Mouse (Mus musculus) embryonic fibroblast, embryonic 13.5 days (primary cell): Measurements from ENCODE around the gene Gm17349.

Experiments
- CTCF ChIP-seq: IDR thresholded peaks from 2 replicates; pipeline ENCODE4 v1.5.1; 2011; ENCODE audit warnings: mild to moderate bottlenecking, control low read depth, low read length, moderate library complexity, borderline replicate concordance; ENCODE audit not compliant: insufficient read depth
- POLR2A ChIP-seq: IDR thresholded peaks from 2 replicates; pipeline ENCODE4 v1.6.1; 2011; ENCODE audit warnings: low read depth, mild to moderate bottlenecking, control low read depth, low read length, moderate library complexity

GRCm38 (mm10) chr15:99704041-99704681, 1.1 kb downstream of the Gm17349 start:
- TF ChIP-seq POLR2A (no peak), CTCF (no peak)
